Mouse (Mus musculus) left cerebral cortex, adult 2 months (tissue): ENCODE results near the gene Gss. TPM values are rescaled to one million over a fixed set of nuclear protein-coding genes. Genes with fewer than 3 reads are reported as not detected.

ENCODE experiments used
- DNase-seq, 2 experiments: peaks; one replicate each; pipeline ENCODE4 v3.0.0; 2021 to 2022; ENCODE audit warnings: low spot score in 2 of 2, mixed read lengths in 1 of 2; ENCODE audit errors: extremely low spot score in 1 of 2
- H3K27ac ChIP-seq: fragments of 200-600 bp; 2 replicates; pipeline ENCODE4 v1.8.1; 2022
- H3K4me3 ChIP-seq: fragments of 200-600 bp; 2 replicates; pipeline ENCODE4 v1.8.1; 2022
- CTCF ChIP-seq: fragments of 200-600 bp; IDR thresholded peaks from 2 replicates; pipeline ENCODE4 v1.8.1; 2022; ENCODE audit warnings: antibody characterized with exemption, mild to moderate bottlenecking, moderate library complexity
- intact Hi-C: fragments of 180-260 bp; cut with DNase I; formaldehyde crosslinking; loops from one replicate; pipeline ENCODE4 v1.15.1; 2025
- long read RNA-seq, 2 experiments: library from polyadenylated mRNA; stranded (forward); transcript quantifications; one replicate each; pipeline ENCODE4 v2.0.0; 2021; ENCODE audit warnings: borderline mapping rate in 2 of 2
- total RNA-seq, 2 experiments: library from RNA; stranded (reverse); gene quantifications; 2 replicates each; pipeline ENCODE4 v1.2.3; 2021

The Gss gene
- 10 to 100 TPM; 14.8 to 14.9 TPM for total RNA-seq
- long read RNA-seq, experiment 1, transcript Gss-201 (13 exons, 1,963 nt): major isoform, 10 of 13 reads
- long read RNA-seq, experiment 1, partial matches to known transcripts: 2 of 13 reads
- long read RNA-seq, experiment 1, other reads (novel, unspliced or antisense): 1 of 13 reads
- long read RNA-seq, experiment 2, transcript Gss-201 (13 exons, 1,963 nt): major isoform, 7 of 8 reads
- long read RNA-seq, experiment 2, partial matches to known transcripts: 1 of 8 reads
- long read RNA-seq, experiment 2, other reads (novel, unspliced or antisense): 0 of 8 reads

DNA sequence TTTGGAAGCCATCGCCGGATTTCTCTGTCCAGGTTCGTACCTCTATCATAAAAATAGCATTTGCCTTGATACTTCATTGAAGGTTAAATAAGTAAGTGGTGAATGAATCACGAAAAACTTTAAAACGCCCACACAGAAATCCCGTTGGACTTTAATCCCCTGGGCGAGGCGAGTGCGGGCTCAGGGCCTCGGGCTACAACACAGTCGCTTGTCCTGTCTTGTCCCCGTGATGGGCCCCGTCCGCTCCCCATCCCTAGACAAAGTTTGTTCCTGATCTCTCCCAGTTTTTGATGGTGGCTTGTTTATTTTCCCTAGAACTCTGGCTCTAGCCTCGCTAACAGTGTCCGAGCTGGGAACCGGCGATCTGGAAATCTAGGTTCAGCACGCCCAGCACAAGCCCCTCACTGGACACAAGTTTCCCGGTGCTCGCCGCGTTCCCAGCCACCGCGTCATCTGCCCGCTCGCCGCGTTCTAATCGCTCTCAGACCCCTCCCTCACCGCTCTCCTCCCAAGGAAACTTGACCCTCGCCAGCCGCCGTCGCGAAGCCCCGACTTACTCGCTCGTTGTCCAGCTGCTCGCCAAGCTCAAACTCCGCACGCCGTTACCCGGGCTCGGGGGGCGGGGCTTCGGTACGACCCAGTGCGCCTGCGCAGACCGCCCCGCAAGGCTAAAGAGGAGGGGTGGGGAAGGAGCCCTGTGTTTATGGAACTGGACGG, at the start of gene Gss:
Gene Gss, minus strand, starts transcription at position 674 of the 717 bp plus-strand sequence.
- peak; percentile 98 to 99 for DNase-seq
- H3K4me3 ChIP-seq: peak within 1 kb of the TSS; percentile 58
- TF ChIP-seq CTCF: no peak
- peak within 1 kb of the TSS; percentile 90 for H3K27ac ChIP-seq
- intact Hi-C loops: loop anchor here (2.0 kb wide), 1 partner anchor 99 kb away; no protein-coding TSS in a partner anchor

DNA sequence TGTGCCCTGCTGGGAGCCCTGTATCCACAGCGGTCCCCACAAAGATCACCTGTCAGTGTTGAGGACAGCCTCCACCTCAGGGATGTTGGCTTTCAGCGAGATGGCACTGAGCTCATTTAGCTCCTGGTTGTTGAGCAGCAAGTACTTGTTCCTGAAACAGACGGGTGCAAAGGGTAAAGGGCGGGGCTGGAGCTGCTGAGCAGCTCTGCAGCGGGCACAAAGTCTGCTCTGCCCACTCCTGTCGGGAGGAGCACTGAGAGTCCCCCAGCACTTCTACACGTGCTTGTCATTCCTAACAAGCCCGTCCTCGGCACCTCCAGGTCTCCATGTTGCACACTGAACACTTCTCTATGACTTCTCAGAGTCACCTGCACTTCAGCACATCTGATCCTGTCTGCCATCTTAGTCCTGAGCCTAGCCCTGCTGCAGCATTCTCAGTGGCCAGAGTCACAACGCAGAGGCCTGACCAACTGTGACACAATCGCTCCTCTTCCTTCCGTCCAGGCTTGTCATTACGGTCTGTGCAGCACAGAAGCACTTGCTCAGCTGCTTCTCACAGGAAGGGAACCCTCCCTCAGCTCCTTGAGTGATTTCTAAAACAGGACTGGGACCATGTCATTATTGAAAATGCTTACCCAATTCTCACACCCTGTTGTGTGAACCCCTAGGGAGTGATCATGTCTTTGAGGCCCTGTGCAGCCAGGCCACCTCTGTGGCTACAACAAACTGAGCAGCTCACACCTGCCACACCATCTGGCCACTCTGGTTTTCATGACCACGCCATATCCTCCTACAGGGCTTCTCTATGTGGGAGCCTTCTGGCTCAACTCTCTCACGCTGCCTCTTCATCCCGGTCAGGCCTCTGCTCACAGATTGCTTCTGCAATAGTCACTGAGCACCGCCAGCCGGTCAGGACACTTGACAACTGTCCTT, 49.2 kb upstream of the Gss start:
- intact Hi-C loops: no loop called here
- TF ChIP-seq CTCF: no peak
- peak in 1 of 2 experiments; percentile 38 for DNase-seq
- H3K27ac ChIP-seq: peak overlapping the region; percentile 67
- no peak overlapping the region for H3K4me3 ChIP-seq

GRCm38 (mm10) chr2:155640656-155641055, 48.0 kb upstream of the Gss start:
- TF ChIP-seq CTCF: no peak
- peak in 1 of 2 experiments; percentile 48 for DNase-seq
- H3K4me3 ChIP-seq: no peak overlapping the region
- intact Hi-C loops: no loop called here
- H3K27ac ChIP-seq: peak overlapping the region; percentile 67; the same call in 1 of the 2 replicates

- Histone ChIP-seq H3K4me3 (no peak overlapping the region), H3K27ac (no peak overlapping the region)
- DNase-seq: no peak
- TF ChIP-seq CTCF: no peak
- intact Hi-C loops: no loop called here
Measured at GRCm38 (mm10) chr2:155637411-155637810, 44.8 kb upstream of the Gss start.

DNA sequence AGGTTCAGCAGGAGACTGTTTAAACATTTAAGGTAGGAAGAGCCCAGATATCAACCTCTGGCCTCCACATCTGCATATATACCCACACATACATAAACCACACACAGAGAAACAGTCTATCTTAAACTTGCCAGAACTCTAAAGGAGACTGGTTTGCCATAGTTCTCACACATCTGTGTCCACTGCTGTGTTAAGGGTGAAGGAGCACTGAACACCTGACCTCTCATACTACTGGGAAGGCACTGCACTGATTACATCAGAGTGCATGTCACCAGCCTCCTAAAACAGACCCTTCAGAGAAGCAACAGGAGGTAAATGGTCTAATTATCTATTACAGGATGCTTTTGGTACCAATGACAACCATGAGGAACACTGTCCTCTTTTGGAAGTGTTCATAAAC, 44.3 kb upstream of the Gss start:
- H3K4me3 ChIP-seq: no peak overlapping the region
- intact Hi-C loops: no loop called here
- H3K27ac ChIP-seq: no peak overlapping the region
- no peak for TF ChIP-seq CTCF
- DNase-seq: no peak

DNA sequence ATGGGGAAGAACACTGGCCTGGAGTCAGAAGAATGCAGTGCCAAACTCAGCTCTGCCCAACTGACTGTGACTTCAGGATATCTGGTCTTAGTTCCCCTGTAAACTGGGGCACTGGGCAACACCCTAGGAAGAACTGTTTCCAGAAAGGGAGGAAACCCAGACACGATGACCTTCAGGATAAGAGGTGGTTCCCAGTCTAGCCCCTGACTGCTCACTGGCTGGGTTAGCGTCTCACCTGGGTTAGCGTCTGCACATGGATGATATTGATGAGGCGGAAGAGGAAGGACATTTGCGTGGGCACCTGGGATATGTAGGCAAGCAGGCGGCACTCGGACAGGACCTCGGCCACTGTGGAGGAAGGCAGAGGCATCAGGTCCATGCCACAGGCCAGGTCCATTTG, 43.4 kb upstream of the Gss start:
- no peak for TF ChIP-seq CTCF
- DNase-seq: no peak

DNA sequence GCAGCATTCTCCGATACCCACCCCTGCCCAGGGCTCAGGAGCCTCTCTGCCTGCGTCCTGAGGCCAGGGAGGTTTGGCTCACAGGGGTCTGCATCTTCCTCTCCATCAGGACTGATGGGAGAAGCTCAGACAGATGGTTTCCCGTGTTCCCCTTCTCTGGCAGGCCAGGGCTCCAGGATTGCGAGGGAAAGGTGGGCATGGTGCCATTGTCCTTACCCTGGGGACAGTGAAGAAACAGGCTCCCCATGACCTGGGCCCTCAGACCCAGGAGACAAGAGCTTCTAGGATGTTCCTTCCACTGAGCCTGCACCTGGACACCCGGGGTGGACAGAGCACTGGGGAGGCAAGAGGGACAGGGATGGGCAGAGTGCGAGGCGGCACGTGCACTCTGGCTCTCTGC, 42.0 kb upstream of the Gss start:
- Histone ChIP-seq H3K27ac (no peak overlapping the region), H3K4me3 (no peak overlapping the region)
- DNase-seq: no peak
- no peak for TF ChIP-seq CTCF
- intact Hi-C loops: no loop called here

More for the DNA sequence above, 43.4 kb upstream of the Gss start:
- Histone ChIP-seq H3K4me3 (no peak overlapping the region), H3K27ac (no peak overlapping the region)
- intact Hi-C loops: no loop called here

GRCm38 (mm10) chr2:155633731-155634130, 41.1 kb upstream of the Gss start:
- Histone ChIP-seq H3K27ac (no peak overlapping the region), H3K4me3 (no peak overlapping the region)
- DNase-seq: no peak
- TF ChIP-seq CTCF: no peak
- intact Hi-C loops: no loop called here

DNA sequence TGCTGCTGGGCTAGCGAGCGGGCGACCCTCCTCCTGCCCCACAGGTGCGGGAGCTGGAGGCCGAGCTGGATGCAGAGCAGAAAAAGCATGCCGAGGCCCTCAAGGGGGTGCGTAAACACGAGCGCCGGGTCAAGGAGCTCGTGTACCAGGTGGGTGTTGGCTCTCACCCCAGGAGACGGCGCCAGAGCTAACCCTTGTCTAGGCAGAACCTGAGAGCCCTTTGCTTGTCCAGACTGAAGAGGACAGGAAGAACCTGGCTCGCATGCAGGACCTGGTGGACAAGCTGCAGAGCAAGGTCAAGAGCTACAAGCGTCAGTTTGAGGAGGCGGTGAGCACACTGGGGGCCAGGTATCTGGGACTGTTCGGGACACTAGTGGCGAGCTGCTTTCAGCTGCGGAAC, 40.5 kb upstream of the Gss start:
- TF ChIP-seq CTCF: no peak
- H3K27ac ChIP-seq: no peak overlapping the region; the same call in 1 of the 2 replicates
- intact Hi-C loops: no loop called here
- DNase-seq: no peak
- H3K4me3 ChIP-seq: no peak overlapping the region

DNA sequence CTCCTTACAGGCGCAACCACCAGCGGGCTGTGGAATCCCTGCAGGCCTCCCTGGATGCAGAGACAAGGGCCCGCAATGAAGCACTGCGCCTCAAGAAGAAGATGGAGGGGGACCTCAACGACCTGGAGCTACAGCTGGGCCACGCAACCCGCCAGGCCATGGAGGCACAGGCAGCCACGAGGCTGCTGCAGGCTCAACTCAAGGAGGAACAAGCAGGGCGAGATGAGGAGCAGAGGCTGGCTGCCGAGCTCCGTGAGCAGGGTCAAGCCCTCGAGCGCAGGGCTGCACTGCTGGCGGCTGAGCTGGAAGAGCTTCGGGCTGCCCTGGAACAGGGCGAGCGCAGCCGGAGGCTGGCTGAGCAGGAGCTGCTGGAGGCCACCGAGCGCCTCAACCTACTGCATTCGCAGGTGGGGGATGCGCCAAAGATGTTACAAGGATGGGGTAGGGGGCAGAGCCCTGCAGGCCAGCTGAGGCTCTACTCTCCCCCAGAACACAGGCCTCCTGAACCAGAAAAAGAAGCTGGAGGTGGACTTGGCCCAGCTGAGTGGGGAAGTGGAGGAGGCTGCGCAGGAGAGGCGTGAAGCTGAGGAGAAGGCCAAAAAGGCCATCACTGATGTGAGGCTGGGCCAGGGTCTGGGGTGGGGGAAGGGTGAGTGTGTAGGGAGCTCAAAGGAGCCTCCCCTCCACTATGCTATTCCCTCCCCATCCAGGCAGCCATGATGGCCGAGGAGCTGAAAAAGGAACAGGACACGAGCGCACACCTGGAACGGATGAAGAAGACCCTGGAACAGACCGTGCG, 39.7 kb upstream of the Gss start:
- H3K4me3 ChIP-seq: no peak overlapping the region
- no peak for TF ChIP-seq CTCF
- no peak for DNase-seq
- H3K27ac ChIP-seq: peak overlapping the region; percentile 57
- intact Hi-C loops: no loop called here
